Mouse (Mus musculus): Measurements from ENCODE around the gene Rela.
A peak's percentile ranks its signal among the peaks of the same experiment; 100 is the strongest.

The Rela gene

DNA sequence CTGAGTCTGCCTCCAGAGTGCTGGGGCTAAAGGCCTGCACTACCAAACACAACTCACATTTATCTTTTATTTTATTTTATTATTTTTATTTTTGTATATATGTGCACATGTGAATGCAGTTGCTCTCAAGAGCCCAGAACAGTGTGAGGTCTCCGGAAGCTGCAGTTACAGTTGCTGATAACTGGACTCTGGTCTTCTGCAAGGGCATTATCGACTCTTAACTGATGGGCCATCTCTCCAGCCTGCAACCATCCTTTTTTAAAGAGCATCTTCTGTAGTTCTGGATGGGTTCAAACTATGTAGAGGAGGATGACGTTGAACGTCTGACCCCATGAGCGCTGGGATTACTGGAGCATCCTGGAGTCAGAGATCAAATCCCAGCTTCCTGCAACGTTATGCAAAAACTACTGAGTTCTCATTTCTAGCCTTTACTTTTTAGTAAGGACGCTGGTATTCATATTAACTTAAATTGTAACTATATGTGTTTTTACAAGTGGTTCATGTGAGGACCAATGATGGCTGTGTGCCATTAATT lies 1.2 kb upstream of the Rela start:
- no peak for DNase-seq (ENCODE audit: low read depth, low spot score)

- no peak for DNase-seq (ENCODE audit: low read depth, low spot score)
Observed at GRCm38 (mm10) chr19:5636571-5637041, 677 bp upstream of the Rela start.

DNA sequence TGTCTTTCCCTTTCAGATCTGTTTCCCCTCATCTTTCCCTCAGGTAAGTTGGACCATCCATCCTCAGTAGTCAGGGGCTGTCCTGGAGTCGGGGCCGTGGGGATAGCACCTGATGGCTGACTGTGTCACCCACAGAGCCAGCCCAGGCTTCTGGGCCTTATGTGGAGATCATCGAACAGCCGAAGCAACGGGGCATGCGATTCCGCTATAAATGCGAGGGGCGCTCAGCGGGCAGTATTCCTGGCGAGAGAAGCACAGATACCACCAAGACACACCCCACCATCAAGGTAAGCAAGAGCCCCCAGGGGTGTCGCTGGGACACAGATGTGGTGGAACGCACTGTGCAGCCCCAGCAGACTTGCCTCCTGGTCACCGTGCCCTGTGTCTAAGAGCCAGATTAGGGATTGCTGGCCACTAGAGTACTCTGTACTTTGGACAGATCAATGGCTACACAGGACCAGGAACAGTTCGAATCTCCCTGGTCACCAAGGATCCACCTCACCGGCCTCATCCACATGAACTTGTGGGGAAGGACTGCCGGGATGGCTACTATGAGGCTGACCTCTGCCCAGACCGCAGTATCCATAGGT lies 1.2 kb downstream of the Rela start:
- DNase-seq (ENCODE audit: low read depth, low spot score) = no peak

GRCm38 (mm10) chr19:5640339-5640738 lies 3.1 kb downstream of the Rela start:
- DNase-seq (ENCODE audit: low read depth, low spot score) = no peak

GRCm38 (mm10) chr19:5641021-5641420 lies 3.7 kb downstream of the Rela start:
- DNase-seq (ENCODE audit: low read depth, low spot score) = no peak

DNA sequence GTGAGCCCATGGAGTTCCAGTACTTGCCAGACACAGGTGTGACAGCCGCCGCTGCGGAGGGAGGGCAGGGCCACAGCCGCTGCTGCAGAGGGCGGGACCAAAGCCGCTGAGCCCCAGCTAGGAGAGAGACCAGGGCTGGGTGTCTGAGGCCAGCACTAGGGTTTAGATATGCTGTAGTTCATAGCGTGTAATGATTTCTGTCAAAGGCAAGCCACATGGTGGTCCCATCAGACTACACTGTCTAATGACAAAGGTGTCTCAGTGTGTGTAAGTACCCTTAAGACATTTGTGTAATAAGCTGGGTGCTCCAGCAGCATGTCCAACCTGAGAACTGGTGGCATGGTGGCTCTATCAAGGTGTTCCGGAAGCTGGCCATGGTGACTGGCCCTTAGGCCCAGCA lies 4.4 kb downstream of the Rela start:
- DNase-seq (ENCODE audit: low read depth, low spot score) = no peak

DNA sequence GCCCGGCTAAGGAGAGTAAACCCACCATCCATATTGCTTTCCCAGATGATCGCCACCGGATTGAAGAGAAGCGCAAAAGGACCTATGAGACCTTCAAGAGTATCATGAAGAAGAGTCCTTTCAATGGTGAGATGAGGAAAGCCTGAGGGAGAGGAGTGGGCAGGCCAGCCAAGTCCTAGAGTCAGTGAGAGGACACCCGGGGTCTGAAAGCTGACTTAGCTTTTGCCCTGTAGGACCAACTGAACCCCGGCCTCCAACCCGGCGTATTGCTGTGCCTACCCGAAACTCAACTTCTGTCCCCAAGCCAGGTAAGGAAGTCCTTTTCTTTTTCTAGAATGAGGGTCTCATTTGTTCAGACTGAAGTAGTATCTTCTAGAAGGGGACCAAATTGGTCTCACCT lies 8.0 kb downstream of the Rela start:
- no peak for DNase-seq (ENCODE audit: low read depth, low spot score)

DNA sequence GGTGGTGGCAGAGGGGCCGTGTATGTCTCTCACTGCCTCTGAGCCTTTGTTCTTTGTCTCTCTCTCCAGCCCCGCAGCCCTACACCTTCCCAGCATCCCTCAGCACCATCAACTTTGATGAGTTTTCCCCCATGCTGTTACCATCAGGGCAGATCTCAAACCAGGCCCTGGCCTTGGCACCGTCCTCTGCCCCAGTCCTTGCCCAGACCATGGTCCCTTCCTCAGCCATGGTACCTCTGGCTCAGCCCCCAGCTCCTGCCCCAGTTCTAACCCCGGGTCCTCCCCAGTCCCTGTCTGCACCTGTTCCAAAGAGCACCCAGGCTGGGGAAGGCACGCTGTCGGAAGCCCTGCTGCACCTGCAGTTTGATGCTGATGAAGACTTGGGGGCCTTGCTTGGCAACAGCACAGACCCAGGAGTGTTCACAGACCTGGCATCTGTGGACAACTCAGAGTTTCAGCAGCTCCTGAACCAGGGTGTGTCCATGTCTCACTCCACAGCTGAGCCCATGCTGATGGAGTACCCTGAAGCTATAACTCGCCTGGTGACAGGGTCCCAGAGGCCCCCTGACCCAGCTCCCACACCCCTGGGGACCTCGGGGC lies 9.5 kb downstream of the Rela start:
- no peak for DNase-seq (ENCODE audit: low read depth, low spot score)

GRCm38 (mm10) chr19:5647791-5648190 lies 10.5 kb downstream of the Rela start:
- no peak for DNase-seq (ENCODE audit: low read depth, low spot score)

DNA sequence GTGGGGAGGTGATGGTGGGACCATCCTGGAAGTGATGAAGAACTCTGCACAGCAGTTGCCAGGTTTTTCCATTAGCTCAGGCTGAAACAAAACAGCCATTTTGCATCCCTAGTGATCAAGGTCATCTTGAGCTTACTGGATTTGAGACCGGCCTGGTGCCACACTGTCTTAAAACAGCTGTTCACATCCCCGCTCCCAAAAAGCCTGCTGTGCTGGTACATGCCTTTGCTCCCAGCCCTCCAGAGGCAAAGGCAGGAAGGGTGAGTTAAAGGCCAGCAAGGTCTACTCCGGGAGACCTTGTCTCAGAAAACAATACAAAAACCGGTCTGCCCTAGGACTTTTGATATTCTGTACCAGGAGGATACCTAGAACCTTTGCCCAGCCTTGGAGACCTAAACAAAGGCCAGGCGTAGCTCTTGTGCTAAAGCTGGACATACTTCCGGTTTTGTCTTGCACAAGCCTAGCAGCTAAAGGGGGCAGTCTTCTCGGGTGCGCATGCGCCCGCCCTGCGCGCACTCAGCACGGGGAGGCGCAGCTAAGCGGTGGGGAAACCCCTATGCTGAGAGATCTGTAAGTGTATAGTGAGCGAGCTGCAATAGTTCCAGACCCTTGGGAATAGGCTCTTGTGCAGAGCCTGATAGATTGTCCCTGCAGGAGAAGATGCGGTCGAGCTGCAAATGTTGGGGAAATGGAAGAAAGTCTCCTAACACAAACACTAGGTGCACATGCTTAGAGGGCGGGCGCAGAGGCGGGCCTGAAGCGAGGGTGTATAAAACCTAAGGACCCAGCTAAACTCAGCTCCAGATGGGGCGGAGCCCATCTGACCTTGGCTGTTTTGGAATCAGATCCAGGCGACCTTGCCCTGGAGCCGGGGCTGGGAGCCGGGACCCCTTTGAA lies 11.4 kb downstream of the Rela start:
- DNase-seq (ENCODE audit: low read depth, low spot score) = no peak

GRCm38 (mm10) chr19:5649298-5649741 lies 12.0 kb downstream of the Rela start:
- DNase-seq (ENCODE audit: low read depth, low spot score) = no peak

GRCm38 (mm10) chr19:5651502-5652274 lies 14.4 kb downstream of the Rela start:
- DNase-seq (ENCODE audit: low read depth, low spot score) = no peak

DNA sequence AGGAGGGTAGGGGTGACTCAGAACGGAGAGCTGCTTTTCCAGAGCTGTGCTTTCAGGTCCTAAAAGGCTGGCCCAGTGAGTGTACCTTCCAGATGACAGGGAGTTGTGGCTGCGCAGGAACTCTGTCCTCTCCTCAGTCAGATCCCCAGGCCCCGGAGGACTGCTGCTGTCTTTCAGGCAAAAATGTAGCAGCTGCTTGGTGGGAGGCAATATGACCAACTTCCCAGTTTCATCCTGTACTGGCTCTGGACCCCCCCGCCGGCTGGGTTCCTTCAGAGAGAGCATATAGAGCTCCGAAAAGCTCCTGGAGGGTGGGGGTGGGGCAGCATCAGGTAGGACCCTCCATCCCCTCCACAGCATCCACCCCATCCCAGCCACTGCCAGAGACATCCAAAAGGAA lies 15.3 kb downstream of the Rela start:
- no peak for DNase-seq (ENCODE audit: low read depth, low spot score)

DNA sequence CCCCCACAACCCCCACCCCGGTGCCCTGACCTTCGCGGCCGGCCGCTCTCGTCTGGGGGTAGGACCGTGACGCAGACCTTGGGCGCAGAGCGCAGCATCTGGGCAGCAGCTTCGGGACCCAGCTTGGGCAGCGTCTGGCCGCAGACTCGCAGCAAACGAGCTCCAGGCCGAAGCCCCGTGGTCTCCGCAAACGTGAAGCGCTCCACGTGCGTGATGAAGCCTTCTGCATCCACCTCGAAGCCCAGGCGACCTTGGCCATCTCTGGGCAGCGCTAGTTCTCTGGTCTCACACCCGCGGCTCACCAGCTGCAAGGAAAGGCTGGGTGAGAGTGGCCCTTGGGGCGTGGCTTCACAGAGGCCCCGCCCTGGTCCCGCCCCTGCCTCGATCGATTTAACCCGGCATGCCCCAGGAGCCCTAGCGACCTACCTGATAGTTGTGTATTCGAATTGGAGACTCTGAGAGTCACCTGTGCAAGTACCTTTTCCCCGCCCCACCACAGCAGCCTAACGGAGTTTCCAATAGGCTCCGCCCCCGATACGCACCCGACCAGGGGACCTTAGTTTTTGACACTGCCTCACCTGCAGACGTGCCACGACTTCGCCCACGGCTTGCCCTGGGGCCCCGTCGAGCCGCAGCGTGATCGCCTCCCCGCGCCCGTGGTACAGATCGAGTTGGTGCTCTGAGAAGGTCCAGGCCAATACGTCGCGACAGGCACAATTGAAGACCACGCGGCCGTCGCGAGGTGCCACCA lies 16.9 kb downstream of the Rela start:
- no peak for DNase-seq (ENCODE audit: low read depth, low spot score)

DNA sequence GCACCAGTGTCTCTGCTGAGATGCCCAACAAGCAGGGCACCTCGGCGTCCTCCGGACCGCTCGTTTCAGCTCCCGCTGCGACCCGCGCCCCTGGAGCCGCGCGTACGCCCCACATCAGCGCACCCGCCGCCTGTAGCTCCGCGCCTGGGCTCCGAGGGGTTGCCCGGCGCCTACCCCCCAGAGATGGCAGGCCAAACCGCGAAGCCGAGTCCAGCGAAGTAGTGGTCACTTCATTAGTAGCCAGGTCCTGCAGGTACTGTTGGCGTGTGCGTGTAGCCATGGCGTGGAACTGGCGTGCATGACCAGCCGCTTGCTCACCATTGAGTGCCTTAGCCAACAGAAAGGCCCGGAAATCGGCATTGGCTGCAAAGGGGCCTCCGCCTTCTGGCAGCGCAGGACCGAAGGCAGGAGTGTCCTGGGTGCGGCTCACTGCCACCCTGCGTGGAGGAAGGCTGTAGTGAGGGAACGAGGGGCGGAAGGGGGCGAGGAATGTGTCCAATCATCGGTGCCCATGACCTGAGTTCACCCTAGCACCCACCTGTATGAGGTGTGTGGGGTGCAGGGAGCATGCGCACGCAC lies 17.5 kb downstream of the Rela start:
- DNase-seq (ENCODE audit: low read depth, low spot score) = no peak

GRCm38 (mm10) chr19:5660942-5661751 lies 23.9 kb downstream of the Rela start:
- no peak for DNase-seq (ENCODE audit: low read depth, low spot score)

GRCm38 (mm10) chr19:5662310-5662709 lies 25.0 kb downstream of the Rela start:
- DNase-seq (ENCODE audit: low read depth, low spot score) = no peak

- peak; percentile 93 for DNase-seq (ENCODE audit: low read depth, low spot score)
Observed at GRCm38 (mm10) chr19:5662981-5663913, 26.0 kb downstream of the Rela start, which contains the start of gene Sipa1. Gene Sipa1 (minus strand): TSS chr19:5663707.

All from c-Kit-negative CD71-positive TER-119-positive erythroid progenitor cells, embryonic 14.5 days (primary cell).